Mouse (Mus musculus) brain, embryonic 14.5 days (tissue): ENCODE results near the gene Ccdc59.

ENCODE experiments used
- CTCF ChIP-seq: fragments of 200-500 bp; IDR thresholded peaks from 2 replicates; pipeline ENCODE4 v1.5.1; 2012; ENCODE audit warnings: inconsistent platforms, mild to moderate bottlenecking, moderate library complexity, borderline replicate concordance; ENCODE audit not compliant: insufficient read depth, insufficient read length; ENCODE audit errors: extremely low read depth
- POLR2A ChIP-seq: fragments of 200-500 bp; IDR thresholded peaks from 2 replicates; pipeline ENCODE4 v1.6.1; 2012; ENCODE audit warnings: mild to moderate bottlenecking, inconsistent platforms, borderline replicate concordance; ENCODE audit not compliant: poor library complexity, insufficient read depth, insufficient read length, severe bottlenecking; ENCODE audit errors: extremely low read depth

DNA sequence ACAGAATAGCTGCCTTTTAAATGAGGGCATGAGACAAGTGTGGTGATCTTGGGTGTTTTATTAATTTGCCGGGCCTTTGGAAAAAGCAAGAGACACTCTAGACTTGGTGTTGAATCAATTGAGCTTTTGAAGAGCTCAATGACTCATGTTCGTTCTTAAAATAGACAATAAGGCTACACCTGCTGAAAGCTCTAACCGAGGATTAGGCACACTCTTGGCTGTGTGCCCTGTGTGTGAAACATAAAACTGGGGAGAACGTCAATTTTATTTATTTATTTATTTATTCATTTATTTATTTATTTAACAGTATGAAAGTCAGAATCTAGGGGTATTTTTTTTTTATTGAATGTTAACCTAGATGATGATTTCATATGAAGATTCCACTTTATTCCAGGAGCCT, 10.3 kb downstream of the Ccdc59 start:
- TF ChIP-seq POLR2A (no peak), CTCF (no peak)
